ENCODE assay signal across 23 mouse cellular contexts in the genomic region with DNA sequence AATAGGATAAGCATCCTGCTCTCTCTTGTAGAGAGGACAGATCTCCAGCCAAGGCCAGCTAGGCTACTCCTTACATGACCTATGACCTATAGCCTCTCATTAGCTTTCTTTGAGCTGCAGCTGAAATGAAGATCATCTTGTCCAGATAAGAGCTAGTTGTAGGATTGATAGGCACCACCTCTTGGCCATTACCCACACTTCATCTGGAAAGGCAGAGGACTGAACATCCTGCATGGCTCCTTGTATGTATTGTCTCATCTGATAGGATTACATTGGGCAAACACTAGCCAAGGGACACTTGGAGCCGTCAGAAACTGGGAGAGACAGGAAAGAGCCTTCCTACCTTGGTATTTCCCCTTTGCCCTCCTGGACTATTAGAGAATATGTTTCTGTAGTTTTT. TPM values are rescaled to one million over a fixed set of nuclear protein-coding genes. Genes with fewer than 3 reads are reported as not detected.
"Had no signal": no experiment of that assay in that cellular context is flagged by ENCODE, and none has a peak within 500 bp of the region (broad histone marks: within the 10 kb centered on the region; RNA-seq: fewer than 3 reads in every experiment).

No protein-coding gene starts in this region.

- H3K4me3 ChIP-seq: lung, embryonic 15.5 days; megakaryocyte, embryonic 14.5 days; midbrain, embryonic 13.5 days; midbrain, embryonic 15.5 days; neural tube, embryonic 12.5 days; stomach, embryonic 15.5 days had no signal

- DNase-seq: liver, postnatal 0 days; lung, adult 2 months; lung, postnatal 14 days; right cerebral cortex, postnatal 14 days; thymus, adult 2 months; thymus, postnatal 25 days; thymus, postnatal 4 days had no signal

- H3K27ac ChIP-seq: lung, embryonic 15.5 days; midbrain, embryonic 13.5 days; midbrain, embryonic 15.5 days; neural tube, embryonic 12.5 days; stomach, embryonic 15.5 days; stomach, postnatal 0 days had no signal

- H3K27me3 ChIP-seq: lung, embryonic 15.5 days; midbrain, embryonic 13.5 days; midbrain, embryonic 15.5 days; neural tube, embryonic 12.5 days; stomach, embryonic 15.5 days had no signal

- H3K36me3 ChIP-seq: lung, embryonic 15.5 days; midbrain, embryonic 13.5 days; midbrain, embryonic 15.5 days; neural tube, embryonic 12.5 days; stomach, embryonic 15.5 days had no signal

- H3K4me1 ChIP-seq: midbrain, embryonic 13.5 days; midbrain, embryonic 15.5 days; neural tube, embryonic 12.5 days had no signal

- H3K9ac ChIP-seq: liver, postnatal 0 days; lung, embryonic 15.5 days; midbrain, embryonic 13.5 days; midbrain, embryonic 15.5 days; neural tube, embryonic 12.5 days; stomach, embryonic 15.5 days had no signal

RNA-seq across cellular contexts. Expression of a gene that starts 38.1 kb away (rescaled TPM):
- total RNA-seq: megakaryocyte progenitor cell, adult 5-6 weeks; monocyte, adult 5-6 weeks; neutrophil, adult 5-6 weeks had no signal
- polyA plus RNA-seq: liver, postnatal 0 days; lung, adult 2 months; lung, postnatal 0 days; macrophage; midbrain, embryonic 11.5 days; midbrain, embryonic 13.5 days; midbrain, embryonic 15.5 days; midbrain, postnatal 0 days; neural tube, embryonic 12.5 days; spleen, adult 2 months; stomach, embryonic 15.5 days; stomach, postnatal 0 days; urinary bladder, adult 2 months had no signal
